Mouse (Mus musculus) megakaryocyte, embryonic 14.5 days (primary cell): ENCODE data around the gene Zfp750.

Experiments used
- FLI1 ChIP-seq: IDR thresholded peaks from 2 replicates; pipeline ENCODE4 v1.6.1; 2012; ENCODE audit warnings: low read length, inconsistent platforms, mixed read lengths
- GATA1 ChIP-seq: IDR thresholded peaks from 3 replicates; pipeline ENCODE4 v1.6.1; 2012; ENCODE audit warnings: mixed read lengths, low read length, inconsistent platforms, borderline replicate concordance

DNA sequence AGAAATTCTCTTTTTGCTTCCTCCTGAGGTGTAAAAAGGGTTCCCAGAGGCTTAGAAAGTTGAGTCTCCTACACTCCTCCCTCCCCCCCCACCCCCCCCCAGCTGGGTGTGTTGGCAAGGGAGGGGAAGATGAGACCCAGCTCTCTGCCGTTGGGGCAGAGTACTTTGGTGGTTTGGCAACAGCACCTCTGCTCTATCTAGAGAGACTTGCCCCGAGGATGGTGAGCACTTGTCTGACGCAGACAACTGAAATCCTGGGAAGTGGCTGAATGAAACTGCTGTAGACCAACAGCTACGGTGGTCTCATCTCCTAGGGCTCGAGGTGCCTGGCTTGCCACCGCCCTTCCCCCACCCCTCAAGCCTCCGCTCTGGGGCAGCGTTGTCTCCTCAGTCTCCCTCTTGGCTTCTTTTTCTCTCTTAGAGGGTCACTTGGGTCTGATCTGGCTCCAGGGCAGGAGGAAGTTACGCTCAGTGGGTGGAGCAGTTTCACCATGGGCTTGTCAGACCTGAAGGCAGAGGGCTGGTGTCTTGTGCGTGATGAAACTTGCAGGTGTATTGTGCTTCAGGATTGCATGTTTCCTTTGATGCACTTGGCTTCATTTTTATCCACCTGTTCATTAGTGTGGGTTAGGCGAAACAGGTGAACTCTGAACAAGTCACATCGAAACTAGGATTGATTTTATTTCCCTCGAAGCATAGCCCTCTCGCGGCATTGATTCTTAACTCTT is 39.5 kb downstream of the Zfp750 start:
- TF ChIP-seq GATA1 (no peak), FLI1 (no peak)
